Mouse (Mus musculus) cortical plate, adult 2 months (tissue): ENCODE measurements around the gene Serp1.
A peak's percentile ranks its signal among the peaks of the same experiment; 100 is the strongest.

Source experiments
- CTCF ChIP-seq: fragments of 200-500 bp; IDR thresholded peaks from 2 replicates; pipeline ENCODE4 v1.5.1; 2011; ENCODE audit warnings: mild to moderate bottlenecking, control low read depth, low read length; ENCODE audit not compliant: insufficient read depth; ENCODE audit errors: extremely low read depth
- POLR2A ChIP-seq: fragments of 200-500 bp; IDR thresholded peaks from 2 replicates; pipeline ENCODE4 v1.6.1; 2011; ENCODE audit warnings: mild to moderate bottlenecking, low read length, control low read depth; ENCODE audit not compliant: insufficient read depth; ENCODE audit errors: extremely low read depth

GRCm38 (mm10) chr3:58490787-58491186 is 34.9 kb downstream of the Serp1 start:
- TF ChIP-seq CTCF (peak; percentile 50), POLR2A (no peak)
